Mouse (Mus musculus): ENCODE data around the gene Mavs.

DNA sequence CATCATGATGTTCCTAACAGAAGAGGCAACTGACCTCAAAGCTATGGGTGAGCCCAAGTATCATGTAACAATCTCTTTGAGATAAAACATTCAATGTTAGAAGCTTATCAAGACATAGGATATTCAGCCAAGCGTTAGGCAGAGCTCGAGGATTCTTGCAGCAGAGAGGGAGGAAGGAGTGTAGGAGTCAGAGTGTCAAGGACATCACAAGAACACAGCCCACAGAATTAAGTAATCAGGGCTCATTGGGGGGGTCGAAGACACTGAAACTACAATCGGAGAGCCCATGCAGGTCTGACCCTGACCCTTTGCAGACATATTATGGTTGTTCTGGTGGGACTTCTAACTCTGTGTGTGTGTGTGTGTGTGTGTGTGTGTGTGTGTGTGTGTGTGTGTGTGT is 13.8 kb upstream of the Mavs start:
- TF ChIP-seq CTCF (IDR thresholded peaks at IDR 0.05; ENCODE audit: low read depth, low read length) (no peak), POLR2A (IDR thresholded peaks at IDR 0.05; ENCODE audit: borderline replicate concordance, low read depth, low read length) (no peak)
